Mouse (Mus musculus): ENCODE data around the gene Gse1.

- no peak for TF ChIP-seq EP300 (IDR thresholded peaks at IDR 0.05; ENCODE audit: insufficient read depth, low read depth, low read length)
- TF ChIP-seq POLR2A (IDR thresholded peaks at IDR 0.05; ENCODE audit: insufficient read depth, low read depth, low read length): no peak
- peak; percentile 61 for TF ChIP-seq CTCF (IDR thresholded peaks at IDR 0.05)
Observed at GRCm38 (mm10) chr8:120561539-120562435, 333.5 kb downstream of the Gse1 start.

All from heart, adult 2 months (tissue).